Mouse (Mus musculus) layer of hippocampus, adult 6 months (tissue): ENCODE measurements around the gene Adap2. TPM values are rescaled to one million over a fixed set of nuclear protein-coding genes. Genes with fewer than 3 reads are reported as not detected.

Experiments used
- long read RNA-seq, 2 experiments: library from polyadenylated mRNA; unstranded; transcript quantifications; one replicate each; pipeline ENCODE4 v2.0.0; 2019 to 2020
- polyA plus RNA-seq: library from polyadenylated mRNA; unstranded; fragments of <200 nt; fragmentation: Nextera tagmentation; gene quantifications from 2 replicates; pipeline ENCODE4 v1.2.3, GENCODE M21; 2021

Gene Adap2
- polyA plus RNA-seq = 4.7 TPM in 2 replicates
- long read RNA-seq, experiment 1, partial matches to known transcripts = 2 of 18 reads
- long read RNA-seq, experiment 1, other reads (novel, unspliced or antisense) = 13 of 18 reads
- long read RNA-seq, experiment 2, transcript Adap2-201 (11 exons, 1,785 nt) = major isoform, 6 of 8 reads
- long read RNA-seq, experiment 2, partial matches to known transcripts = 1 of 8 reads
- long read RNA-seq, experiment 2, other reads (novel, unspliced or antisense) = 1 of 8 reads

GRCm38 (mm10) chr11:80153857-80154495 lies at the start of gene Adap2:
Gene Adap2 (plus strand): TSS chr11:80154105.

GRCm38 (mm10) chr11:80141825-80142521 lies 11.9 kb upstream of the Adap2 start, which contains the start of gene Tefm:
Gene Tefm (minus strand): TSS chr11:80142175.

GRCm38 (mm10) chr11:80183705-80184255 lies 29.9 kb downstream of the Adap2 start, which contains the start of gene Rnf135:
Gene Rnf135 (plus strand): TSS chr11:80183851.

GRCm38 (mm10) chr11:80208860-80209800 lies 55.2 kb downstream of the Adap2 start, which contains the start of gene Rhot1:
Gene Rhot1 (plus strand): TSS chr11:80209019.

Other genes with a start within 250 kb of the Adap2 start
- 4.1 and 4.4 TPM in 2 replicates for gene Utp6, start 191.7 kb upstream of the Adap2 start, polyA plus RNA-seq
- gene Suz12, start 161.0 kb upstream of the Adap2 start, polyA plus RNA-seq = 3.5 and 3.8 TPM in 2 replicates
- 13.4 and 13.6 TPM in 2 replicates for gene Crlf3, start 73.1 kb upstream of the Adap2 start, polyA plus RNA-seq
- 0.60 and 0.63 TPM in 2 replicates for gene Atad5, start 64.7 kb upstream of the Adap2 start, polyA plus RNA-seq
- gene Tefm, start 11.9 kb upstream of the Adap2 start, polyA plus RNA-seq = 12.4 and 13.7 TPM in 2 replicates
- 5.4 and 5.8 TPM in 2 replicates for gene Rnf135, start 29.7 kb downstream of the Adap2 start, polyA plus RNA-seq
- gene Rhot1, start 54.9 kb downstream of the Adap2 start, polyA plus RNA-seq = 53.5 and 55.6 TPM in 2 replicates
- 1.1 and 1.7 TPM in 2 replicates for gene Rhbdl3, start 146.8 kb downstream of the Adap2 start, polyA plus RNA-seq
- 28.7 and 29.2 TPM in 2 replicates for gene 5730455P16Rik, start 223.9 kb downstream of the Adap2 start, polyA plus RNA-seq
- gene Zfp207, start 229.2 kb downstream of the Adap2 start, polyA plus RNA-seq = 58.1 and 67.8 TPM in 2 replicates